Mouse (Mus musculus) hindbrain, embryonic 14.5 days (tissue): ENCODE data around the gene Mtx3. TPM values are rescaled to one million over a fixed set of nuclear protein-coding genes. Genes with fewer than 3 reads are reported as not detected.

ENCODE experiments used
- ATAC-seq: fragments of 200-750 bp; cut with Nextera tagmentation; 2 replicates; pipeline ENCODE4 v1.8.0; 2017; ENCODE audit warnings: moderate number of reproducible peaks, mild to moderate bottlenecking, moderate TSS enrichment, moderate library complexity; ENCODE audit not compliant: low FRiP score
- DNase-seq: peaks from one replicate; pipeline ENCODE4 v3.0.0-alpha.2; 2015; ENCODE audit warnings: low spot score
- H3K27ac ChIP-seq: fragments of 300-500 bp; sonication (generic); 2 replicates; pipeline ENCODE4 v1.5.1; 2014; ENCODE audit warnings: mild to moderate bottlenecking, moderate library complexity
- H3K27me3 ChIP-seq: fragments of 300-500 bp; sonication (generic); 2 replicates; pipeline ENCODE4 v1.6.1; 2014; ENCODE audit warnings: mild to moderate bottlenecking, low read length, mixed read lengths; ENCODE audit not compliant: control insufficient read depth, insufficient read depth
- H3K36me3 ChIP-seq: fragments of 300-500 bp; sonication (generic); replicated peaks from 2 replicates; pipeline ENCODE4 v1.6.1; 2014; ENCODE audit not compliant: control insufficient read depth, insufficient read depth
- H3K4me1 ChIP-seq: fragments of 300-500 bp; sonication (generic); replicated peaks from 2 replicates; pipeline ENCODE4 v1.6.1; 2014; ENCODE audit warnings: antibody characterized with exemption, low read length, mixed read lengths; ENCODE audit not compliant: control insufficient read depth, insufficient read depth
- H3K4me2 ChIP-seq: fragments of 300-500 bp; sonication (generic); replicated peaks from 2 replicates; pipeline ENCODE4 v1.6.1; 2014; ENCODE audit warnings: mild to moderate bottlenecking, moderate library complexity
- H3K4me3 ChIP-seq: fragments of 300-500 bp; sonication (generic); replicated peaks from 2 replicates; pipeline ENCODE4 v1.5.1; 2014; ENCODE audit warnings: mild to moderate bottlenecking, low read length
- H3K9ac ChIP-seq: fragments of 300-500 bp; sonication (generic); 2 replicates; pipeline ENCODE4 v1.6.1; 2014
- H3K9me3 ChIP-seq: fragments of 300-500 bp; sonication (generic); 2 replicates; pipeline ENCODE4 v1.6.1; 2016; ENCODE audit warnings: low read length; ENCODE audit not compliant: control insufficient read depth
- WGBS: fragments of 180-500 bp; shearing (Covaris S2); extraction: QIAGEN DNeasy Blood & Tissue Kit; methylation state at CpG from one replicate; pipeline ENCODE4 v1.1.7; 2014; 5-methylcytosine and 5-hydroxymethylcytosine counted together
- polyA plus RNA-seq: library from polyadenylated mRNA; unstranded; fragments of >200 nt; fragmentation: Nextera tagmentation; extraction: Ambion mirVana; gene quantifications from 2 replicates; pipeline ENCODE4 v1.2.1, GENCODE M21; 2014

The Mtx3 gene
- polyA plus RNA-seq, 1 experiment from 2014 or later = 5.4 TPM

DNA sequence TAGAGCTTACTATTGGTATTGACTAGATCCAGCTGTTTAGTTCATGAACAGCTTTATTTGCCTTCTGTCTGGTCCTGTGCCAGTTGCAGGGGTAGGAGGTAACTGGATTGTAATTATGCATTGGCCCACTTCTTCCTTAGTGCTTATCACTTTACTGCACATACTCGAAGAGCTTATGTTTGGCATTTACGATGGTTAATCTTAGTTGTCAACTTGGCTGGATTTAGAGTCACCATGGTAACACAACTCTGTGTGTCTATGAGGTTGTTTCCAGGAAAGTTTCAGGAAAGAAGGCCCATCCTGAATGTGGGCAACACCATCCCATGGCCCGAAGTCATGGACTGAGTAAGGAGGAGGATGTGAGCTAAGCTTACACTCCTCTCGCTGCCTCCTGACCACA, 11.4 kb upstream of the Mtx3 start:
- no peaks in the 10 kb centered on the region for H3K9me3 ChIP-seq
- no peak overlapping the region for H3K27ac ChIP-seq
- no peak overlapping the region for H3K9ac ChIP-seq
- H3K4me2 ChIP-seq = no peak overlapping the region
- H3K36me3 ChIP-seq = no peaks in the 10 kb centered on the region
- H3K4me3 ChIP-seq = no peak overlapping the region
- DNase-seq (no peak), ATAC-seq (no peak)
- H3K27me3 ChIP-seq = no peaks in the 10 kb centered on the region
- no peaks in the 10 kb centered on the region for H3K4me1 ChIP-seq
- over 99% methylated on average over 4 of the region's 4 CpGs for WGBS

DNA sequence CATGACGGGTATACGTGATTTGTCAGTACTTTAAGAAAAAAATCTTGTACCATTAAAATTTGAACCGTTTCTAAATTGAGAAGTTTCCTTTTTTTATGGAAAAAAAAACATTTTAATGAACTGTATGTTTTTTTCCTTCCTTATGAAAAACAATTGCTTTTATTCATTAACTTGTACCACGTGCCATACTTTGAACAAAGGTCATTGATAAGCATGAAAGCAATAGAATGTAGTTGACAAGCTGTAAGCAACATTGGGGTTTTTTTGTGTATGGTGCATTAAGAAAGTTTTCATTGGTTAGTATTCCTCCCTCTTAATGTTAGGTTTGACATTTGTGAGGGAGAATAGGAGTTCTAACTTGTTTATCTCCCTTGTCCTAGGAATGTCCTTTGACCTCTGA, 1.9 kb downstream of the Mtx3 start:
- no peaks in the 10 kb centered on the region for H3K9me3 ChIP-seq
- no peak overlapping the region for H3K9ac ChIP-seq
- peaks cover 8% of the 10 kb centered on the region for H3K4me1 ChIP-seq
- no peak for ATAC-seq
- H3K4me3 ChIP-seq = no peak overlapping the region
- no peak for DNase-seq
- peaks cover 47% of the 10 kb centered on the region for H3K36me3 ChIP-seq
- no peak overlapping the region for H3K4me2 ChIP-seq
- H3K27ac ChIP-seq = no peak overlapping the region
- 0 out of 2 replicates have a peak, but pooled peaks cover 4% of the 10 kb centered on the region for H3K27me3 ChIP-seq
- WGBS = 91% methylated on average over 4 of the region's 4 CpGs

DNA sequence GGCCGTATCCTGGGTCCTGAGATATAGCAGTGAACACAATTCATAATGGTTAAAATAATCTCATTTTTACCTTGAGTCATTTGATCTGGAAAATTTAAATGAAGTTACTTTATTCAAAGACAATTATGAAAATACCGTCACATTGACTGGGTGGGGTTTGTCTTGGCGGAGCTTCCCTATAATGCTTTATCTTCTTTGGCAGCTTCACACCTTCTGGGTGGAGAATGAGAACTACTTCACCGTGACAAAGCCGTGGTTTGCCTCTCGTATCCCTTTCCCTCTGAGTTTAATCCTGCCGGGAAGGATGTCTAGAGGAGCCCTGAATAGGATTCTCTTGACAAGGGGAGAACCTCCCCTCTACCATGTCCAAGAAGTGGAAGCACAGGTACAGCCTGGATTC, 2.8 kb downstream of the Mtx3 start:
- Histone ChIP-seq H3K27ac (no peak overlapping the region), H3K9me3 (no peaks in the 10 kb centered on the region), H3K4me2 (no peak overlapping the region), H3K36me3 (peaks cover 52% of the 10 kb centered on the region), H3K4me3 (no peak overlapping the region), H3K9ac (no peak overlapping the region), H3K4me1 (peaks cover 8% of the 10 kb centered on the region), H3K27me3 (0 out of 2 replicates have a peak, but pooled peaks cover 4% of the 10 kb centered on the region)
- 94% methylated on average over 7 of the region's 7 CpGs for WGBS
- ATAC-seq (no peak), DNase-seq (no peak)

DNA sequence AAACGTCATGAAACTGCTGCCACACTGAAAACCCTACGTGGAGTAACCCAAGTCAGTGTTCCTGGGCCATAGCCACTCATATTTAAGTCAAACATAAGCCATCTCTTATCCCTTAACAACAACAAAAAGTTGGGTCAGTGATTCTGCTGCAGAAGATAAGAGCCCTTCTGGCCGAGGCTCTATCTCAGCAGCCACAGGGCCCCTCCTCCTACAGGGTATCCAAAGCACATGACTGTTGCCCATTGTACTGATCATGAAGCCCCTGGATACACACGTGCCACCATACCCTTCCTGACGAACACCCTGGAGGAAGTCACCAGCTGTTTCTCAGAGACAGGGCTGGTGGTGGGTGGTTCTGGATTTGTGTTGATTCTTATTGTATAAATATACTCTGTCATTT, 3.4 kb downstream of the Mtx3 start:
- DNase-seq (no peak), ATAC-seq (no peak)
- Histone ChIP-seq H3K9me3 (no peaks in the 10 kb centered on the region), H3K27me3 (no peaks in the 10 kb centered on the region), H3K9ac (no peak overlapping the region), H3K27ac (no peak overlapping the region), H3K4me3 (no peak overlapping the region), H3K4me2 (no peak overlapping the region), H3K36me3 (peaks cover 56% of the 10 kb centered on the region), H3K4me1 (peaks cover 8% of the 10 kb centered on the region)
- 81% methylated on average over 5 of the region's 5 CpGs for WGBS

DNA sequence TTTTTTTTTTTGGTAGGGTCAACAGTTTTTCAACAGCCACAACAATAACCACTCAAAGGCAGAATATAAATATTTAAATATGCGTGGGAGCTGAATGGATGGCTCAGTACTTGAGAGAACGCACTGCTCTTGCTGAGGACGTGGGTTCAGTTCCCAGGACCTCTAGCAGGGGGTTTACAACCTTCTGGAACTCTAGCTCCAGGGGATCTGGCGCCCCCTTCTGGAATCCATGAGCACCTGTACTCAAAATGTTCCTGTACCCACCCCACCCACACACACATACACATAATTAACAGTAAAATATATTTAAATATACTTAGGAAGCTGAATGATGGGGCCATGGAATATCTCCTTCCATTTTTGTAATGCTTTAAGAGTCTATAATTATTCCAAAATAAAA, 11.3 kb downstream of the Mtx3 start:
- H3K4me2 ChIP-seq = no peak overlapping the region
- H3K27me3 ChIP-seq = no peaks in the 10 kb centered on the region
- H3K4me3 ChIP-seq = no peak overlapping the region
- ATAC-seq (no peak), DNase-seq (no peak)
- no peaks in the 10 kb centered on the region for H3K4me1 ChIP-seq
- 66% methylated on average over 4 of the region's 4 CpGs for WGBS
- no peaks in the 10 kb centered on the region for H3K9me3 ChIP-seq
- H3K36me3 ChIP-seq = peaks cover 31% of the 10 kb centered on the region
- no peak overlapping the region for H3K27ac ChIP-seq
- H3K9ac ChIP-seq = no peak overlapping the region

DNA sequence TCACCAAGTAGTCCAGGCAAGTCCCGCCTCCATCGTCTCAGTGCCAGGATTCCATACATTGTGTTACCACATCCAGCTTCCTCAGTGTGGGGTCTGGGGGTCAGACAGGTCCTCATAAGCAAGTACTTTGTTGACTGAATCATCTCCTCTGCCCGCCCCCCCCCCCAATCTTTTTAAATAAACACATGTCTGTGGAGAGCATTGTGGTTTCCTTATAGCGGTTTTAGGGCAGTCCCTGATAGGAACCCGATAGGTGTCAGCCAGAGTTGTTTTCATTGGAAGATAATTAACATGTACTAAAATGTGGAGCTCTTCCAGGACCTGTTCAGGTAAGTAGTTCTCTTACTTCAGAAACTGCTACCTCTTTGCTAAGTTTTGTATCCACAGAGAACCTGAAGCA, 14.2 kb downstream of the Mtx3 start:
- no peak for DNase-seq
- 87% methylated on average over 5 of the region's 5 CpGs for WGBS

DNA sequence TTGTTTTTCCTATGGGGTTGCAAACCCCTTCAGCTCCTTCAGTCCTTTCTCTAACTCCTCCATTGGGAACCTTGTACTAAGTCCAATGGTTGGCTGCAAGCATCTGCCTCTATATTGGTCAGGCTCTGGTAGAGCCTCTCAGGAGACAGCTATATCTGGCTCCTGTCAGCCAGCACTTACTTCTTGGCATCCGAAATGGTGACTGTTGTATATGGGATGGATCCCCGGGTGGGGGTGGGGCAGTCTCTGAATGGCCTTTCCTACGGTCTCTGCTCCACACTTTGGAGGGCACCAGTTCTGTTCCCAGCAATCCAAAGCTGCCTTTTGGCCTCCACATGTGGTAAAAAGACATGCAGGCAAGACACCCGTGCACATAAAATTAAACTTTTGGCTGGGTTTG, 15.4 kb downstream of the Mtx3 start:
- no peak for ATAC-seq
- H3K4me3 ChIP-seq = no peak overlapping the region

More for the DNA sequence above, 14.2 kb downstream of the Mtx3 start:
- Histone ChIP-seq H3K9ac (no peak overlapping the region), H3K4me1 (no peaks in the 10 kb centered on the region), H3K27ac (no peak overlapping the region), H3K4me3 (no peak overlapping the region), H3K9me3 (no peaks in the 10 kb centered on the region), H3K4me2 (no peak overlapping the region), H3K27me3 (no peaks in the 10 kb centered on the region), H3K36me3 (peaks cover 11% of the 10 kb centered on the region)
- ATAC-seq = no peak

DNA sequence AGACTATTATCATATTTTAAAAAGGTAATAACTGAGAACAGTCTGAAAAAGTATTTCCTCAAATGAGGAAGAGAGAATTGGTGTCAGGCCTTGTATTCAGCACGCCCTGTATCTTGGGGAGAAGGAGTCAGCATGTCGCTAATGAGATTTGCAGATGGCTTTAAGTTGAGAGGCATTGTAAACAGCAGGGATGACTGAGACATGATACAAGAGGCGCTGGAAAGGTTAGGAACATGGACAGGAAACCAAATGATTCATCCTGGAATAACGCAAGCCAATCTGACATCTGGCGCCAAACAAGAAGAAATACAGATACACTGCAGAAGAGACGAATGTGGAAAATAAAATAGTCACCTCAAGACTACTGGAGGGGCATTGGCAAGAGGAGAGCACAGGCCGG, 20.8 kb downstream of the Mtx3 start:
- no peak for ATAC-seq
- no peaks in the 10 kb centered on the region for H3K9me3 ChIP-seq
- no peak overlapping the region for H3K27ac ChIP-seq
- no peak overlapping the region for H3K9ac ChIP-seq
- no peak overlapping the region for H3K4me2 ChIP-seq
- no peaks in the 10 kb centered on the region for H3K27me3 ChIP-seq
- WGBS = 82% methylated on average over 7 of the region's 7 CpGs
- no peaks in the 10 kb centered on the region for H3K4me1 ChIP-seq
- H3K36me3 ChIP-seq = no peaks in the 10 kb centered on the region
- no peak for DNase-seq
- no peak overlapping the region for H3K4me3 ChIP-seq

More for the DNA sequence above, 15.4 kb downstream of the Mtx3 start:
- DNase-seq = no peak
- Histone ChIP-seq H3K9ac (no peak overlapping the region), H3K4me1 (no peaks in the 10 kb centered on the region), H3K4me2 (no peak overlapping the region), H3K9me3 (no peaks in the 10 kb centered on the region), H3K27ac (no peak overlapping the region), H3K27me3 (no peaks in the 10 kb centered on the region), H3K36me3 (peaks cover 3% of the 10 kb centered on the region; the same call in 1 of the 2 replicates)
- 83% methylated on average over 4 of the region's 4 CpGs for WGBS

DNA sequence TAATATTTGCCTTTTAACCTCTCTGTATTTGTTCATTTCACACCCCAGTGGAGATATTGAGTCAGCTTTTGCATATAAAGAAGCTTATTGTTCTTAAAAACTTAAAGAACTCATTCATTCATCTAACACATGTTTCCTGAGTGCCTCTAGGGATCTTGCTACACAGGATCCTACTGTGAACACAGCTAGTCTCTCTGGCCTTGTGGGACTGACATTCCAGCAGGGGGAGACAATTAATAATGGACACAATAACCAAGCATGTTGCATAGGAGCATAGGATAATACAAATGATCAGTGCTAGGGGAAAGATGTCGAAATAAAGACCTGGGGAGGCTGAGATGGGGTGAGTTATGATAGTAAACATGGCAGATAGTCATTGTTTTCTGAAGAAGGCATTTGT, 22.1 kb downstream of the Mtx3 start:
- Histone ChIP-seq H3K9me3 (no peaks in the 10 kb centered on the region), H3K4me3 (no peak overlapping the region), H3K4me1 (no peaks in the 10 kb centered on the region), H3K9ac (no peak overlapping the region), H3K27ac (no peak overlapping the region), H3K27me3 (no peaks in the 10 kb centered on the region), H3K4me2 (no peak overlapping the region), H3K36me3 (no peaks in the 10 kb centered on the region)
- ATAC-seq = no peak
- DNase-seq = no peak
- 83% methylated on average over 1 of the region's 1 CpGs for WGBS

DNA sequence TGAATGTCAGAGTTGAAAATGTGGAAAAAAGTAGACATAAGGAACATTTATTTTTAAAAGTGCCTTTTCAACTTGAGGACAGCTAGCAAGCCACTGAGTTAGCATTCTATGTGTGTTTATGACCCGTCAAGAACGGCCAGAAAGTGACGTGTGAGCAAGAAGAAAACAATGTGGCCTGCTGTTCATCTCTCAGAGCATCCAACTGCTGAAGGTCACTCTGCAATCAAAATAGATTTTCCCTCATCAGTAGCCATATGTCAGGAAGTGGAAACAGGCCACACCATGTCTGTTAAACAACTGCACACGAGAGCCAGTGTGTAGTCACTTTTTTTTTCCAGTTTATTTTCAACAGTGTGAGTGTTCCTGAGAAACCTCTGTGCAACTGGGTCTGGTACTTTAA, 35.0 kb downstream of the Mtx3 start:
- ATAC-seq = no peak
- H3K9ac ChIP-seq = no peak overlapping the region
- no peak overlapping the region for H3K4me3 ChIP-seq
- no peaks in the 10 kb centered on the region for H3K27me3 ChIP-seq
- WGBS = 68% methylated on average over 4 of the region's 4 CpGs
- H3K36me3 ChIP-seq = no peaks in the 10 kb centered on the region
- no peaks in the 10 kb centered on the region for H3K4me1 ChIP-seq
- H3K27ac ChIP-seq = no peak overlapping the region
- no peaks in the 10 kb centered on the region for H3K9me3 ChIP-seq
- no peak for DNase-seq
- no peak overlapping the region for H3K4me2 ChIP-seq
